Mouse (Mus musculus) embryo, embryonic 9.5 days (tissue): ENCODE data around the gene Pkp3.

Experiments
- DNase-seq: peaks from one replicate; pipeline ENCODE4 v3.0.0-alpha.2; 2017; ENCODE audit errors: extremely low spot score

Pkp3 gene

GRCm38 (mm10) chr7:141094487-141095205 lies 16.6 kb downstream of the Pkp3 start:
- no peak for DNase-seq

- DNase-seq: no peak
Measured at GRCm38 (mm10) chr7:141096021-141096420, 18.0 kb downstream of the Pkp3 start.

- no peak for DNase-seq
Measured at GRCm38 (mm10) chr7:141096649-141097056, 18.6 kb downstream of the Pkp3 start.

GRCm38 (mm10) chr7:141097177-141097576 lies 19.2 kb downstream of the Pkp3 start:
- DNase-seq: no peak

- DNase-seq: no peak
Measured at GRCm38 (mm10) chr7:141099911-141100691, 22.1 kb downstream of the Pkp3 start, which contains the start of gene Sigirr. Gene Sigirr, minus strand, starts transcription at chr7:141100572.

GRCm38 (mm10) chr7:141103161-141103560 lies 25.1 kb downstream of the Pkp3 start:
- DNase-seq: no peak

GRCm38 (mm10) chr7:141115874-141116273 lies 37.9 kb downstream of the Pkp3 start:
- DNase-seq: no peak

GRCm38 (mm10) chr7:141117636-141118035 lies 39.6 kb downstream of the Pkp3 start, which contains the start of gene Ano9:
Gene Ano9, minus strand, starts transcription at chr7:141117806.
- DNase-seq: no peak

- DNase-seq: no peak
Measured at GRCm38 (mm10) chr7:141119487-141119886, 41.5 kb downstream of the Pkp3 start.

- DNase-seq: no peak
Measured at GRCm38 (mm10) chr7:141120605-141121004, 42.6 kb downstream of the Pkp3 start.

GRCm38 (mm10) chr7:141121051-141121531 lies 43.1 kb downstream of the Pkp3 start:
- DNase-seq: no peak

GRCm38 (mm10) chr7:141122245-141122644 lies 44.2 kb downstream of the Pkp3 start, which contains the start of gene Ptdss2:
Gene Ptdss2, plus strand, starts transcription at chr7:141122382.
- peak; percentile 10 for DNase-seq

GRCm38 (mm10) chr7:141122689-141123516 lies 44.9 kb downstream of the Pkp3 start:
- peak; percentile 99 for DNase-seq

GRCm38 (mm10) chr7:141123517-141123856 lies 45.5 kb downstream of the Pkp3 start:
- no peak for DNase-seq

- peak; percentile 94 for DNase-seq
Measured at GRCm38 (mm10) chr7:141131024-141131820, 53.2 kb downstream of the Pkp3 start.

GRCm38 (mm10) chr7:141131904-141132755 lies 54.1 kb downstream of the Pkp3 start:
- no peak for DNase-seq
